Mouse (Mus musculus) megakaryocyte, adult 5-6 weeks (primary cell): Measurements from ENCODE around the gene Cfl1. TPM values are rescaled to one million over a fixed set of nuclear protein-coding genes. Genes with fewer than 3 reads are reported as not detected.
"Not testable (repeated sequence)": the region's sequence is repeated elsewhere in the genome, so short reads cannot be mapped to it uniquely, and the experiment has no call there.

Experiments
- ATAC-seq: 2 replicates; pipeline ENCODE4 v1.8.0; 2016; ENCODE audit warnings: mild to moderate bottlenecking, inconsistent platforms; ENCODE audit not compliant: poor library complexity, severe bottlenecking
- total RNA-seq, 2 experiments: library from RNA; stranded (forward) in 1 of 2; stranded (reverse) in 1 of 2; fragments of 153-499, 151-499 nt in 1 of 2; fragments of 221-1000, 200-1000 nt in 1 of 2; gene quantifications; 2 replicates each; pipeline versions ENCODE4 v1.2.3 to v1.2.4; 2015 to 2017

Gene Cfl1
- total RNA-seq, 2 experiments from 2014 or later: 1,771 to 2,162 TPM

- peak; percentile 33 for ATAC-seq
Observed at GRCm38 (mm10) chr19:5487768-5488550, 2.3 kb upstream of the Cfl1 start, which contains the start of gene Mus81. TSS of gene Mus81 (minus strand) at chr19:5488402.

DNA sequence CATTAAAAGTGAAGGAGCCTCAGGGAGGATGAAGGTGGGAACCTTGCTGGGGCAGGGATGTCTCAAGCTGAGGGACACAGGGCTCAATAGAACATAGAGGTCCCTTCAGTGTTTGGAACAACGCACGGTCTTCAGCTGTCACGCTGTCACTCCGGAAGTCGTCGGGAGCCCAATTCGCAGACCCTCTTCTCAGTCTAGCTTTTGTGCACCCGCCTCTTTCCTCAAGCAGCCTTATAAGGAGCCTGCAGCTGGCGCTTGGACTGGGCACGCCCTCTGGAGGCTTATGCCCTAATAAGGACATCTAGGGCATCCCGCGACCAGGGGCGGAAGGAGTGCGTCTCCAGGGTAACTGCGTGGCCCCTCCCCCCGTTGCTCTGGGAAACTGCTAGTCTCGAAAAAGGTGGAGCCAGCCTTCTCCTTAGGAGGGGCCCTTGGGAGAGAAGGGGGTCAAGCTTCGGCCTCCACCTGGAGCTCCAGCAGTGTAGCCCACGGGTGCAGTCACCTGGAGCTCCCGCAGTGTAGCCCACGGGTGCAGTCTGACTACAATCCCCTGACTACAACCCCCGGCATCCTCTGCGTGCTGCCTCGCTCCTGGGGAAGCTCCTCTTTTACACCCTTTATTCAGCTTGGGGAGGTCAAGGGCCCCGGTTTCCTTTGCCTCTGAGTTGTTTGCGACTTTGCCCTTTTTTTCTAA is 1.2 kb upstream of the Cfl1 start:
- ATAC-seq: peak; percentile 62

DNA sequence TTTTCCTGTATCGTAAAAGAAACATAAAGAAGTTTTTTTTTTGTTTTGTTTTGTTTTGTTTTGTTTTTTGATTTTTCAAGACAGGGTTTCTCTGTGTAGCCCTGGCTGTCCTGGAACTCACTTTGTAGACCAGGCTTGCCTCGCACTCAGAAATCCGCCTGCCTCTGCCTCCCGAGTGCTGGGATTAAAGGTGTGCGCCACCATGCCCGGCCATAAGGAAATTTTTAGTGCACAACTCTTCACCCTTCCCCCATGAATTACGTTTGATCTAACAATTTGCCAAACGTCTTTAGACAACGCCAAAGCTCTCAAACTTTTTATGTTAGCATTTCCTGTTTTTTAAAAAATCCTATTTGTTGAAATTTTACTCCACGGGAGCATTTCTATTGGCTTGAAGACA is 534 bp upstream of the Cfl1 start:
- ATAC-seq: not testable (repeated sequence)

DNA sequence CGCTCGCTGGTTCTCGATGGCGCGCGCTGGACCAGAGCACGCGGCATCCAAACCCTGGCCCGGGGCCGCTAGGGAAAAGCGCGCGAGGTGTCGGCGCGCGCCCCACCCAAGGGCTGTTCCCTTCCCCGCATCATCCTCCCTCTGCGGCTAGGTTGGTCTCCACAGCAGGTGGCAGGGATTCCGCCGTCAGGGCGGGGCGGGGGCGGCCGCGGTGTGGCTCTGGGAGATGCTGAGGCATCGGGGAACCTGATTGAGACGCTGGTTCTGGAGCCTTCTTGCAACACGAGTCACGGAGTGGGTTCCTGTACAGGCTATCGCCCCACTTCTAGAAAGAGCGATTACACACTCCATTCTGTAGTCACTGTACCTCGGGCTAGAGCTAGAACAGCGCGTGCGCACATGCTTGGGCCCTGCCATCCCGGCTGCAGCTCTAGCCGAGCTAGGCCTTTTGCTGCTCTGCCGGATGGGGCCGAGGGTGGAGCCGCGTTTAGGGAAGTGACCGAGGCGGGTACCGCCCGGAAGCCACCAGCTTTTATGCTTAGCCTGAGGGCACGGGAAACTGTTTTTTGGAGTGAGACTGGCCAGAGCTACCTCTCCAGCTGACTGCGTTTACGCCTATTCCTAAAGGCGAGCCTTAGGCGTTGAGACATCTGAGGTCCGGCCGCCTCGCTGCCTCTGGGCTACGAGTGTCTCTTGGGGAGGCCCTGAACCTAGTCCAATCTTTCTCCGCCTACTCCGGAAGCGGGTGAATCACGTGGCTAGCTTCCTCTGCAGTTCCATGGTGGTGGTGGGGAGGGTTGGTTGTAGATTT is 848 bp downstream of the Cfl1 start:
- peak; percentile 40 for ATAC-seq

DNA sequence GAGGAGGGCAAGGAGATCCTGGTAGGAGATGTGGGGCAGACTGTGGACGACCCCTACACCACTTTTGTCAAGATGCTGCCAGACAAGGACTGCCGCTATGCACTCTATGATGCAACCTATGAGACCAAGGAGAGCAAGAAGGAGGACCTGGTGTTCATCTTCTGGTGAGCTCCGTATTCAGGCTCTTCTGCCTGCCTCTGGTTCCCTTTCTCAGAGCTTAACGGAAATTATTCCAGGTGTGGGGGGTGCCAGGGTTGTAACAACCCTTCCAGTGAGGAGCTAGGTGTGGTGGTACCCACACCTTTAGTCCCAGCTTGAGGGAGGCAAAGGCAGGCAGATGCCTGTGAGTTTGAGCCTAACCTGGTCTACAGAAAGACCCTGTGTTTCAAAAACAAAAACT is 2.4 kb downstream of the Cfl1 start:
- ATAC-seq: no peak

DNA sequence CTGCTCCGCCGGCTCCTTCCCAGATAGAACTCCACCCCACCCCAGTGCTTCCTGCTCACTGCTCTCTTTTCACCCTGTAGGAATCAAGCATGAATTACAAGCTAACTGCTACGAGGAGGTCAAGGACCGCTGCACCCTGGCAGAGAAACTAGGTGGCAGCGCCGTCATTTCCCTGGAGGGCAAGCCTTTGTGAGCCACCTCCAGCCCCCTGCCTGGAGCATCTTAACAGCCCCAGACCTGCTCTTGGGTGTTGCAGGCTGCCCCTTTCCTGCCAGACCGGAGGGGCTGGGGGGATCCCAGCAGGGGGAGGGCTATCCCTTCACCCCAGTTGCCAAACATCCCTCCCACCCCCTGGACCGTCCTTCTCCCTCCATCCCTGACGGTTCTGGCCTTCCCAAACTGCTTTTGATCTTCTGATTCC is 3.1 kb downstream of the Cfl1 start:
- not testable (repeated sequence) for ATAC-seq

GRCm38 (mm10) chr19:5494314-5494713 is 4.1 kb downstream of the Cfl1 start:
- ATAC-seq: no peak

- no peak for ATAC-seq
Observed at GRCm38 (mm10) chr19:5495353-5496051, 5.2 kb downstream of the Cfl1 start.

DNA sequence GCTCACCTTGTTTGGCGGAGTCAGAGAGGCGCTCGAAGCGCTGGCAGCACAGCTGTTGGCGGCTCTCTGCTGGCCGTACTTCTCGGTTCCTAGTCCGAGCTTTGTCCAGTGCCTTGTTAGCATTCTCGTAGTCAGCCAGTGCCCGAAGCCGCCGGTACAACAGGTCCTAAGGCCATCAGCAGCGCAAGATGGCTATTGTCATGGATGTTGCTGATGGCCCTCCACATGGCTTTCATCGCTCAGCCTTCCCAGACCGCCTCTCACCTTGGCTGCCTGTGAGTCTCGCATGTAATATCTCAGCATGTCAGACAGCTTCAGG is 5.8 kb downstream of the Cfl1 start:
- no peak for ATAC-seq

- ATAC-seq: no peak
Observed at GRCm38 (mm10) chr19:5500330-5500875, 10.1 kb downstream of the Cfl1 start.

GRCm38 (mm10) chr19:5503687-5504086 is 13.4 kb downstream of the Cfl1 start, which contains the start of gene 1700020D05Rik:
TSS of gene 1700020D05Rik (minus strand) at chr19:5503787.
- no peak for ATAC-seq

DNA sequence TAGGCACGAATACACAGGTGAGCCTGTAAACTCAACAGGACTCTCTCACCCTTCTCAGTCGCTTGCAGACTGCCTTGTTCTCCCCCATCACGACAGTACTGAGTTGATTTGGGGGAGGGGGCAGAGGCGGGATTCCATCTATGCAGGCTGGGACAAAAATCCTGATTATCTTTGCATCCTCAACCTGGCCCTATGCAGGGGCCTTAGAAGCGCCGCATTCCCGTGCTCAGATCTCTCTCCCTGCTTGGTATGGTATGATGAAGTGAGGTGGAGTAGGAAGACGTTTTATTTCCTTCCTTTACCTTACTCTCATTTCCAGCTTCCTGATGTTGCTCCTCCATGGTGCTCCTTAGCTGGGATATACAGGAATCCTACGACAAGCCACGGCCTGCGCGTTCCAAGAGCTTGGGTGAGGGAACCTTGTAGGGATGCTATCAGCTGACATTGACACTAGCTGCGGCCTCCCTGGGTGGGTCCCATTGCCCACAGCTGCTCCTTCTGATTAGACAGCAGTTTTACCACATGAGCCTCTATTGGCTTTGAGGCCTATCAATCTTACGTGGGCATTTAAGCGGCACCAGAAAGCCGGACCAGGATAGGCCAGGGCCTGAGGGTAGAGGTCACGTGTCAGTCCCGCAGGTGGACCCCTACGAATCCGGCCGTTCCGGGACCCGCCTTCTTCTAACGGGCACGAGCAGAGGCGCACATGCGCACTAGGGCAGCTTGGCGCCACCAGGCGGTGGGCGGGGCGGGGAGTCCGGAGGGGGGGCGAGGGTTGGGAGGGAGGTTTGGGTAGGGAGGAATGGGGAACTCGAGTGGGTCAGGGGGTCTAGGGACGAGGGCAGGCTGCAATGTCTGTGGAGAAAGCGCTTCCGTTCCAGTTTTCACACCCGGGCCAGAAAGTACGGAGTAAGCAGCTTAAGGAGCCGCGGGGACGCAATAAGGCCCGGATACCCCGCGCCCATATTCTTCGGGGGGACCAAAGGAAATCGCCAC is 20.1 kb downstream of the Cfl1 start, which contains the start of gene Snx32:
Gene Snx32 (minus strand): TSS at position 508 of the 996 bp plus-strand sequence.
- ATAC-seq: peak; percentile 87

- ATAC-seq: no peak
Observed at GRCm38 (mm10) chr19:5511074-5511632, 20.9 kb downstream of the Cfl1 start.

- peak; percentile 74 for ATAC-seq
Observed at GRCm38 (mm10) chr19:5512091-5513004, 22.1 kb downstream of the Cfl1 start.

GRCm38 (mm10) chr19:5513005-5513349 is 22.7 kb downstream of the Cfl1 start:
- ATAC-seq: no peak

DNA sequence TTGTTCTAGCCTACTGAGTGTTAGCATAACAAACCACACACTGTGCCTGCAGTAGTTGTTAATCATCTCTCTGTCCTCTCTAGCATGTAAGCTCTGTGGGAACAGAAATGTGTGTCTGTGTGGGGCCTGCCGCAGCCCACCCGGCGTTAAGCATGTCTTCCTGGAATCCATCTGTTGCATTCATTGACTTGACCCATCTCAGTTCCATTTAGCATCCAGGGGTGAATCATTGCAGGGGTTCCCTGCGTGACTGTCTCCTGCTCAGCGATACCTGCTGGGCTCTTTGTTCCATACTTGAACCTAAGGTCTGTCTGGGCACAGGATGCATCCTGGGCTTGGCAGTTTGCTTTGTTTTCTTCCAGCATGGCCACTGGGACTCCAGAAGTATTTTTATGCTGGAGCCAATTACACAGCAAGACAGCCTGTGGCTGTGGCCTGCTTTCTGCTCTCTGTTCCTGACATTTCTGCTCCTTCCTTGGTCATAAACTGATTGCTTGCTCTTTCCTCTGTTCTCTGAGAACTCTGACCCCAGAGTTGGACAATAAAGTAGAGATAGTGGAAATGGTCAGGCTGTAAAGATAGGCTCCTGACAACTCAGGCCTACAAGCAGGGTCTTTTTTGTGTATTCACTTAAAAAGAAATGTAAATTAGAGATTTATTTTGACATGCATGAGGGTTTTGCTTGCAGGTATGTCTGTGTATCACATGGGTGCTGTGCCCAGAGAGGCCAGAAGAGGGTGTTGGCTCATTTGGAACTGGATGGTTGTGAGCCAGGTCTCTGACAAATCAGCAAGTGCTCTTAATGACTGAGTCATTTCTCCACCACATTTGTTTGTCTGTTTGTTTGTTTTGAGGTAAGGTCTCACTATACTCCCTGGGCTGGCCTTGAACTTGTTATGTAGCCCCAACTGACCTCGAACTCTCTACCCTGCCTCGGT is 25.9 kb downstream of the Cfl1 start:
- ATAC-seq: no peak
